Mouse (Mus musculus): ENCODE measurements around the gene B3gntl1. TPM values are rescaled to one million over a fixed set of nuclear protein-coding genes. Genes with fewer than 3 reads are reported as not detected.

Gene B3gntl1
- total RNA-seq, 1 experiment from 2014 or later: 19.1 TPM

DNA sequence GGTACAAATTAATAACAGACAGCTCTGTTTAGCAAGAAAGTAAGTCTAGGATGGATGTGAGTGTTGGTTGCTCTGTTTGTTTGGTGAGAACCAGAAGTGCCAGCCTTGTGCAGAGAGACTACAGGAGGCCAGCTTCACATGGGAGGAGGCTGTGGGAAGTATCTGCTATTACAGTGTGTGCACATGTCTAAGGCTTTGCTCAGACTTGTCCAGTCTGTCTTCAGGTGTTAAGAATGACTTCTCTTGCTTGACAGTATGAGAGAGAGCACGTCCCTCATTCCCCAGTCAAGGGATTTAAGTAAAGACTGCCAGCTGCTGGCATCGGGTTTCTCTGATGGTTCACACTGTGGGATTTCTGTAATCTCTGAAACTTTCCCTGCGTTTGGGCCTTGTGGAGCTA lies 71.5 kb downstream of the B3gntl1 start:
- no peak for ATAC-seq (ENCODE audit: extremely low read depth, insufficient number of reproducible peaks, low FRiP score, poor library complexity, severe bottlenecking)

DNA sequence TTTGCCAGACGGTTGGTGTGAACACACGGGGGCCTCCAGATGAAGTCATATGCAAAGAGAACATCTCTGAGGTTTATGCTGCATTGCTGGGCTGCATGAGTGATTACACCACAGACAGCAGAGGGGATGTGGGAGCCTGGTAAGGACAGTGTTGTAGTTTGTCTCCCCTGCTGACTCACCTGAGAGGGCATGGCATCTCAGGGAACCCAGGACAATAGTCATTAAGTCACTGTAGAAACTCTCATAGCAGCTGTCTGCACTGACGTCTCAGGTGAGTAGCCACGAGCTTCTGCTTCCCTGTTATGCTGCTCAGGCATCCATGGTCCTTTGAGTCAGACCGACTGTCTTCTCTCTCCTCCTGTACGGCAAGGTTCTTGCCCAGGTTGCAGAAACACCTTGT lies 75.7 kb downstream of the B3gntl1 start:
- ATAC-seq (ENCODE audit: extremely low read depth, insufficient number of reproducible peaks, low FRiP score, poor library complexity, severe bottlenecking): no peak

DNA sequence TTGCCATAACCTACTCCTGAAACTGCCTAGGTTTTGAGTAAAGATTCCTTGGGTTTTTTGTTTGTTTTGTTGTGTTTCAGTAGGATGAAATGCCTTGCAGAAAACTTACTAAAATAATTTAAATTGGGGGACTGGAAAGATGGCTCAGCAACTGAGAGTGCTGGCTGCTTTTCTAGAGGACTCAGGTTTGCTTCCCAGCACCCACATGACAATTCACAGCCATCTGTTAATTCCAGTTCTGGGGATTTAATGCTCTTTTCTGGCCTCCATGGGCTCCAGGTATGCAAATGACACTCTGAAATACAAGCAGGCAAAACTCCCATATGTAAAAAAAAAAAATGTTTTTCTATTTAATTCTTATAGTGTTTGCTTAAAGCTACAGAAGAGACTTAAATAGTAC lies 91.1 kb downstream of the B3gntl1 start:
- ATAC-seq (ENCODE audit: extremely low read depth, insufficient number of reproducible peaks, low FRiP score, poor library complexity, severe bottlenecking): no peak

Other genes starting within 250 kb of the B3gntl1 start
- 0.25 TPM in 1 of 2 replicates, not detected in the other for gene Fn3k, start 238.2 kb downstream of the B3gntl1 start, total RNA-seq (2017)
- 16.0 and 17.6 TPM in 2 replicates for gene Tbcd, start 221.2 kb downstream of the B3gntl1 start, total RNA-seq (2017)
- gene Zfp750, start 153.8 kb downstream of the B3gntl1 start, total RNA-seq (2017): not detected in 2 replicates
- gene Metrnl, start 28.4 kb upstream of the B3gntl1 start, total RNA-seq (2017): 62.1 and 76.2 TPM in 2 replicates
- 0.25 TPM in 1 of 2 replicates, not detected in the other for gene Ptchd3, start 157.1 kb upstream of the B3gntl1 start, total RNA-seq (2017)